Mouse (Mus musculus) embryonic facial prominence, embryonic 14.5 days (tissue): Measurements from ENCODE around the gene Psmg4. TPM values are rescaled to one million over a fixed set of nuclear protein-coding genes. Genes with fewer than 3 reads are reported as not detected.

Experiments
- ATAC-seq: fragments of 200-750 bp; cut with Nextera tagmentation; 2 replicates; pipeline ENCODE4 v1.8.0; 2017; ENCODE audit warnings: low read depth, moderate number of reproducible peaks, moderate TSS enrichment
- DNase-seq: peaks from one replicate; pipeline ENCODE4 v3.0.0-alpha.2; 2015; ENCODE audit warnings: low spot score
- H3K27ac ChIP-seq: fragments of 300-500 bp; sonication (generic); replicated peaks from 2 replicates; pipeline ENCODE4 v1.5.1; 2014; ENCODE audit warnings: low read depth, mild to moderate bottlenecking, low read length, moderate library complexity
- H3K27me3 ChIP-seq: fragments of 300-500 bp; sonication (generic); replicated peaks from 2 replicates; pipeline ENCODE4 v1.6.1; 2014; ENCODE audit warnings: low read length; ENCODE audit not compliant: control insufficient read depth, insufficient read depth
- H3K36me3 ChIP-seq: fragments of 300-500 bp; sonication (generic); 2 replicates; pipeline ENCODE4 v1.6.1; 2014; ENCODE audit warnings: low read length, mixed read lengths; ENCODE audit not compliant: control insufficient read depth, insufficient read depth
- H3K4me1 ChIP-seq: fragments of 300-500 bp; sonication (generic); 2 replicates; pipeline ENCODE4 v1.6.1; 2014; ENCODE audit warnings: antibody characterized with exemption, low read length; ENCODE audit not compliant: control insufficient read depth, insufficient read depth
- H3K4me2 ChIP-seq: fragments of 300-500 bp; sonication (generic); 2 replicates; pipeline ENCODE4 v1.6.1; 2014; ENCODE audit warnings: low read depth, mild to moderate bottlenecking, low read length, moderate library complexity, mixed read lengths
- H3K4me3 ChIP-seq: fragments of 300-500 bp; sonication (generic); 2 replicates; pipeline ENCODE4 v1.5.1; 2014; ENCODE audit warnings: low read depth, mild to moderate bottlenecking, low read length
- H3K9ac ChIP-seq: fragments of 300-500 bp; sonication (generic); 2 replicates; pipeline ENCODE4 v1.6.1; 2014; ENCODE audit warnings: low read depth, mild to moderate bottlenecking, low read length, moderate library complexity, mixed read lengths
- H3K9me3 ChIP-seq: fragments of 300-500 bp; sonication (generic); 2 replicates; pipeline ENCODE4 v1.6.1; 2016; ENCODE audit warnings: low read length; ENCODE audit not compliant: control insufficient read depth
- WGBS: fragments of 180-500 bp; shearing (Covaris S2); extraction: QIAGEN DNeasy Blood & Tissue Kit; methylation state at CpG from one replicate; pipeline ENCODE4 v1.1.7; 2014; 5-methylcytosine and 5-hydroxymethylcytosine counted together
- polyA plus RNA-seq: library from polyadenylated mRNA; unstranded; fragments of >200 nt; fragmentation: Nextera tagmentation; extraction: Ambion mirVana; gene quantifications from 2 replicates; pipeline ENCODE4 v1.2.1, GENCODE M21; 2014

Psmg4 gene
- polyA plus RNA-seq, 1 experiment from 2014 or later, result 76.5 TPM

DNA sequence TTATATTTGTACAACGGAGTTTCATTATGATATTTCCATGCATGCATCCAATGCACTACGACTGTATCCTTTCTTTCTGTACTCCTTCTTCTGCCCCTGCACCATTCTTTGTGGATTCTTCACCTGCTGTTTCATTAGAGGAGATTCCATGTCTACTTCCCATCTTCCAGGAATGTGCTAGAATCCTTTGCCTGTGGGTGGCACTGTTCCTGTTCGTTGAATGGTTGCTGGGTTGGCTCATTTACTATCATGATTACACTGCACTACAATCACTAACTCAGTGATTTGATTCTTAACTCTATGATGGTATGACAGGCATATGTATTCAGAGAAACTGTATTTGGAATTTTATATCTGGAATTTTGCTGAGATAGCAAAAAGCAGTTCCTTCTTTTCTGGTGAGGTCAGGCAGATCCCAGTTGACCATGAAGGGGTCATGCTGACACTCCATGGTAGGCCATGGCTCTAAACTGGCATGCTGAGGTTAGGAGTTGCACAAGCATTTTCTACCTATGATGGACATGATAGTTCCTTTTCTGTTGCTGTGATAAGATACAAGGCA lies 5.1 kb upstream of the Psmg4 start:
- ATAC-seq (no peak), DNase-seq (no peak)
- WGBS, result 89% methylated on average over 3 of the region's 3 CpGs
- Histone ChIP-seq H3K27ac (no peak overlapping the region), H3K4me3 (no peak overlapping the region), H3K4me1 (peaks cover 14% of the 10 kb centered on the region), H3K27me3 (no peaks in the 10 kb centered on the region), H3K9me3 (no peaks in the 10 kb centered on the region), H3K9ac (no peak overlapping the region), H3K4me2 (no peak overlapping the region), H3K36me3 (no peaks in the 10 kb centered on the region)

DNA sequence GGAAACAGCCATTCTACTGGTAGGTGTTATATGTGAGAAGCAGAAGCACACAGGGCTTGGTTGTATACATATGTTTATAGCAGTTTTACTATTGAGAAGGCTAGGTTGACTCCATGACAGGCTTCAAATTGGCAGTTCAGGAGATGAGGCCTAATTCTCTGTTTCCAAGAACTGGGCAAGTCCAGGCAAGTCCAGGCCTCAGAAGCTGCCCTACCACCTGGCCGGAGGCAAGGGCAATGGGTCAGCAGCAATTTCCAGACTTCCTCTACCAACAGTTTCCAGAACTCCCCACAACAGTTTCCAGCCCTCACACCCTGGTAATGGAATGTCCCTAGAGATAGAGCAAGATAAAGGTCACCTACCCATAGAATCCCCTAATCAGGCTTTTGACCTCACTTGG lies 2.8 kb upstream of the Psmg4 start:
- Histone ChIP-seq H3K4me2 (no peak overlapping the region), H3K27ac (no peak overlapping the region), H3K27me3 (no peaks in the 10 kb centered on the region), H3K9ac (no peak overlapping the region), H3K9me3 (no peaks in the 10 kb centered on the region), H3K4me3 (no peak overlapping the region), H3K4me1 (peaks cover 10% of the 10 kb centered on the region), H3K36me3 (no peaks in the 10 kb centered on the region)
- ATAC-seq (no peak), DNase-seq (no peak)
- 63% methylated on average over 1 of the region's 1 CpGs for WGBS

DNA sequence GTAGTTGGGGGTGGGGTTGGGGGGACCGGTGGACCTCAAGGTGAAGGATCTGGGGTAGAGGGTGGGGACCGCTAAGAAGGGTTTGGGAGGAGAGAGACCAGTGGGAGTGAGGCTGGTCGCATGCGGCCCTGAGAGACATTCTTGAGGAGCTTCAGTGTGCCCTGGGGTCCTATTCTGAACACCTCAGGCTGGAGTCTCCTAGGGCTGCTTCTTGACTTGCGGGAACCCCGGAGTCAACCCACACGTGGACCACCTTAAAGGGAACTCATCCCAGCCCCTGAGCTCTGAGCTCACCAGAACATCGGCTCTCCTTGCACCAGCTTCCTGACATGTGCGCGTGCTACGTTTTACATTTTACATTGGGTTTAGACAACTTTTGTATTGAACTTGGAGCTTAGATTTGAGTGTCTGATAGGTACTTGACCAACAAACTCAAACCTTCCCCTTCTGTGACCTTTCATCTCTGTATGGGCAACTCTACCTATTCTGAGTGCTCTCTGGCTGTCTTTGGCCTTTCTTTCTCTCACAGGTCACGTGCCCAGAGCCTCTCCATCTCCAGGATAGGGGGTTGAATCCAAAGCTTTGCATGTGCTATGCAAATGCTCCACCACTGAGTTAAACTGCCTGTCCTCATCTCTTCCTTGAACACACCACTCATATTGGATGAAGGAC lies 676 bp downstream of the Psmg4 start:
- peaks cover 10% of the 10 kb centered on the region; the same call in 1 of the 2 replicates for H3K36me3 ChIP-seq
- WGBS, result 33% methylated on average over 12 of the region's 12 CpGs

DNA sequence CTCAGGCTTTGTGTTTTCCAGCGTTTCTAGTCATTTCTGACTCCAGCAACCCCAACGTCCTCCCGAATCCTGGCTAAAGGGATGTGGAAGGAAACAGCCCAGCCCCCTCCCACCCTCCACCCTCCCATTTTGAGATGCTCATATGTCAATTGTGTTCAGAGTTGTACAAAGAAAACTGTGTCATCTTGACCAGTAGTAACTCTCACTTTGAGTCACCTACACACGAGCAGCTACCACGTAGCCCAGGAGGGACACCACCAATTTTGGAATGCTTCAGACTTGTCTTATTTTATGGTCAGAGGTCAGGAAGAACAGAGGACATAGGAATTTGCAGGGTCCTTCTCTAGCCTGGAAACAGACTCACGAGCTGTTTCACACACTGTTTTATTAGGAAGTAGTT lies 11.3 kb downstream of the Psmg4 start:
- Histone ChIP-seq H3K27ac (no peak overlapping the region), H3K4me3 (no peak overlapping the region), H3K27me3 (no peaks in the 10 kb centered on the region), H3K4me1 (no peaks in the 10 kb centered on the region), H3K9me3 (no peaks in the 10 kb centered on the region), H3K9ac (no peak overlapping the region), H3K4me2 (no peak overlapping the region), H3K36me3 (peaks cover 9% of the 10 kb centered on the region; the same call in 1 of the 2 replicates)
- no peak for DNase-seq
- 87% methylated on average over 6 of the region's 6 CpGs for WGBS
- no peak for ATAC-seq

More for the DNA sequence above, 676 bp downstream of the Psmg4 start:
- H3K9me3 ChIP-seq, result no peaks in the 10 kb centered on the region; the same call in 1 of the 2 replicates
- H3K27me3 ChIP-seq, result no peaks in the 10 kb centered on the region
- H3K4me3 ChIP-seq, result peak overlapping the region; percentile 72
- H3K27ac ChIP-seq, result peak overlapping the region; percentile 94
- no peak for DNase-seq
- ATAC-seq, result peak; percentile 59
- H3K4me2 ChIP-seq, result peak overlapping the region; percentile 82
- peaks cover 4% of the 10 kb centered on the region; the same call in 1 of the 2 replicates for H3K4me1 ChIP-seq
- H3K9ac ChIP-seq, result peak overlapping the region; percentile 81

GRCm38 (mm10) chr13:34181624-34182023 lies 18.9 kb downstream of the Psmg4 start:
- Histone ChIP-seq H3K4me2 (no peak overlapping the region), H3K27me3 (no peaks in the 10 kb centered on the region), H3K9ac (no peak overlapping the region), H3K4me1 (no peaks in the 10 kb centered on the region), H3K4me3 (no peak overlapping the region), H3K9me3 (no peaks in the 10 kb centered on the region), H3K27ac (no peak overlapping the region), H3K36me3 (peaks cover 38% of the 10 kb centered on the region)
- WGBS, result 80% methylated on average over 5 of the region's 5 CpGs
- no peak for DNase-seq
- no peak for ATAC-seq

GRCm38 (mm10) chr13:34185371-34185770 lies 22.6 kb downstream of the Psmg4 start:
- ATAC-seq, result no peak
- no peaks in the 10 kb centered on the region for H3K9me3 ChIP-seq
- H3K4me1 ChIP-seq, result no peaks in the 10 kb centered on the region
- DNase-seq, result no peak
- WGBS, result 73% methylated on average over 2 of the region's 2 CpGs
- no peaks in the 10 kb centered on the region for H3K27me3 ChIP-seq
- no peak overlapping the region for H3K27ac ChIP-seq
- H3K36me3 ChIP-seq, result peaks cover 19% of the 10 kb centered on the region; the same call in 1 of the 2 replicates
- H3K9ac ChIP-seq, result no peak overlapping the region
- no peak overlapping the region for H3K4me2 ChIP-seq
- H3K4me3 ChIP-seq, result no peak overlapping the region

GRCm38 (mm10) chr13:34187571-34187970 lies 24.8 kb downstream of the Psmg4 start:
- H3K4me2 ChIP-seq, result no peak overlapping the region
- H3K27ac ChIP-seq, result no peak overlapping the region
- H3K4me1 ChIP-seq, result no peaks in the 10 kb centered on the region
- H3K27me3 ChIP-seq, result no peaks in the 10 kb centered on the region
- H3K4me3 ChIP-seq, result no peak overlapping the region
- H3K9me3 ChIP-seq, result no peaks in the 10 kb centered on the region
- H3K9ac ChIP-seq, result no peak overlapping the region
- ATAC-seq (peak; percentile 90), DNase-seq (peak; percentile 88)
- H3K36me3 ChIP-seq, result peaks cover 7% of the 10 kb centered on the region; the same call in 1 of the 2 replicates
- WGBS, result 8% methylated on average over 5 of the region's 5 CpGs

GRCm38 (mm10) chr13:34192414-34193191 lies 29.8 kb downstream of the Psmg4 start:
- H3K27me3 ChIP-seq, result no peaks in the 10 kb centered on the region
- H3K9ac ChIP-seq, result no peak overlapping the region
- H3K4me2 ChIP-seq, result no peak overlapping the region
- DNase-seq, result no peak
- no peaks in the 10 kb centered on the region for H3K9me3 ChIP-seq
- peak; percentile 60; the same call in 1 of the 2 replicates for ATAC-seq
- no peaks in the 10 kb centered on the region for H3K4me1 ChIP-seq
- no peak overlapping the region for H3K27ac ChIP-seq
- 69% methylated on average over 8 of the region's 8 CpGs for WGBS
- H3K36me3 ChIP-seq, result peaks cover 5% of the 10 kb centered on the region; the same call in 1 of the 2 replicates
- H3K4me3 ChIP-seq, result no peak overlapping the region
